Mouse (Mus musculus): ENCODE data around the gene Pde4b. TPM values are rescaled to one million over a fixed set of nuclear protein-coding genes. Genes with fewer than 3 reads are reported as not detected.

Gene Pde4b
- polyA plus RNA-seq, 1 experiment: 14.3 TPM

- no peak for DNase-seq (ENCODE audit: low read depth in 1 of 2, low spot score in 2 of 2)
- no peaks in the 10 kb centered on the region for H3K27me3 ChIP-seq (ENCODE audit: control insufficient read depth, insufficient read depth, low read length)
- no peak overlapping the region for H3K27ac ChIP-seq (ENCODE audit: insufficient read depth, low read length)
- peaks cover 28% of the 10 kb centered on the region for H3K4me1 ChIP-seq (ENCODE audit: control insufficient read depth, insufficient read depth, insufficient read length)
- TF ChIP-seq CTCF (IDR thresholded peaks at IDR 0.05; ENCODE audit: extremely low read depth, insufficient read depth, insufficient read length, insufficient replicate concordance) (no peak), POLR2A (IDR thresholded peaks at IDR 0.05; ENCODE audit: low read depth, low read length) (no peak)
- H3K4me3 ChIP-seq (ENCODE audit: extremely low read depth, insufficient read depth, insufficient read length): no peak overlapping the region
- WGBS: 85% methylated on average over 6 of the region's 6 CpGs
- no peaks in the 10 kb centered on the region for H3K36me3 ChIP-seq (ENCODE audit: control insufficient read depth, insufficient read depth, low read length)
Measured at GRCm38 (mm10) chr4:102510061-102510460, 422.7 kb downstream of the Pde4b start.

- TF ChIP-seq CTCF (IDR thresholded peaks at IDR 0.05; ENCODE audit: extremely low read depth, insufficient read depth, insufficient read length, insufficient replicate concordance) (no peak), POLR2A (IDR thresholded peaks at IDR 0.05; ENCODE audit: low read depth, low read length) (no peak)
- Histone ChIP-seq H3K27me3 (ENCODE audit: control insufficient read depth, insufficient read depth, low read length) (no peaks in the 10 kb centered on the region), H3K4me1 (ENCODE audit: control insufficient read depth, insufficient read depth, insufficient read length) (peaks cover 27% of the 10 kb centered on the region), H3K36me3 (ENCODE audit: control insufficient read depth, insufficient read depth, low read length) (no peaks in the 10 kb centered on the region), H3K27ac (ENCODE audit: insufficient read depth, low read length) (peak overlapping the region; percentile 83), H3K4me3 (ENCODE audit: extremely low read depth, insufficient read depth, insufficient read length) (peak overlapping the region; percentile 34; the same call in 1 of the 2 replicates)
- 15% methylated on average over 8 of the region's 8 CpGs for WGBS
- peak; percentile 51 to 62 for DNase-seq (ENCODE audit: low read depth in 1 of 2, low spot score in 2 of 2)
Measured at GRCm38 (mm10) chr4:102510939-102511391, 423.6 kb downstream of the Pde4b start.

DNA sequence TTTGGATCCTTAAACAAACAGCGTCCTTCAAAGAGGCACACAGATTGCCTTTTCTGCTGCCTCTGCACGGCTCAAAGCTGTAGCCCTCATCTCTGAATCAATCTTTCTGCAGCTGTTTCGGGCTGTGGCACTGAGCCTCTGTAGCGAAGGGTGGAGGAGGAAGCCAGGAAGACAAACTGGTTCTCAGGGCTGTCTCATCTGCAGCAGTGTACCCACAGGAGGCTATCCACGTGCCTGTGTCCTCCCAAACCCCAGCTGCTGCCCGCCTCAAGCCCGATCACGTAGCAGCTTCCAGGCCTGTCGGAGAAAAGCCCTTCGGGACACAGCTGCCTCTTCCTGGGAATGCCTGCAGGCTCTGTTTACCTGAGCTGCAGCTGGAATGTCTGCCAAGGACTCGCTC is 424.2 kb downstream of the Pde4b start:
- H3K27ac ChIP-seq (ENCODE audit: insufficient read depth, low read length): peak overlapping the region; percentile 83
- H3K4me3 ChIP-seq (ENCODE audit: extremely low read depth, insufficient read depth, insufficient read length): peak overlapping the region; percentile 14; the same call in 1 of the 2 replicates
- no peaks in the 10 kb centered on the region for H3K27me3 ChIP-seq (ENCODE audit: control insufficient read depth, insufficient read depth, low read length)
- no peaks in the 10 kb centered on the region for H3K36me3 ChIP-seq (ENCODE audit: control insufficient read depth, insufficient read depth, low read length)
- no peak for TF ChIP-seq CTCF (IDR thresholded peaks at IDR 0.05; ENCODE audit: extremely low read depth, insufficient read depth, insufficient read length, insufficient replicate concordance)
- no peak; the same call in 1 of the 2 replicates for TF ChIP-seq POLR2A (IDR thresholded peaks at IDR 0.05; ENCODE audit: low read depth, low read length)
- peak in 1 of 2 experiments; percentile 45 for DNase-seq (ENCODE audit: low read depth in 1 of 2, low spot score in 2 of 2)
- peaks cover 29% of the 10 kb centered on the region for H3K4me1 ChIP-seq (ENCODE audit: control insufficient read depth, insufficient read depth, insufficient read length)
- WGBS: 17% methylated on average over 11 of the region's 11 CpGs

DNA sequence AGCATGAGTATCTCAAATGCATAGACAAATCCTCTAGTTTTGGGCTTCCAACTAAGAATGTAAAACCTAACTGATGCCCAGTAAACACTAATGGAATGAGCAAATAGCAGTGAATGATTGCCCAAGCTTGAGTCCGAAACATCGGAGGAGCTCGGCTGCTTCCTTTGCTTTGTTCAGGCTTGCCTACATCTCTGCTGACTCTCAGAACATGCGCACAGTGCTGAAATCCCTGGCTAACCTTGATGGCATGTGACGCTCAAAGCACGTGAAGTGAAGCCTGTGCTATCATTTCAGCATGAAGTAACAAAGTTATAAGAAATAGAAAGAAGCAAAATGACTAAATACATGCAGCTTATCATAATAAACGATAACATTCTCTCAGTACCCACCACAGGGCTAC is 425.6 kb downstream of the Pde4b start:
- DNase-seq (ENCODE audit: low read depth in 1 of 2, low spot score in 2 of 2): no peak
- Histone ChIP-seq H3K4me1 (ENCODE audit: control insufficient read depth, insufficient read depth, insufficient read length) (peaks cover 34% of the 10 kb centered on the region), H3K36me3 (ENCODE audit: control insufficient read depth, insufficient read depth, low read length) (no peaks in the 10 kb centered on the region), H3K4me3 (ENCODE audit: extremely low read depth, insufficient read depth, insufficient read length) (no peak overlapping the region), H3K27me3 (ENCODE audit: control insufficient read depth, insufficient read depth, low read length) (no peaks in the 10 kb centered on the region), H3K27ac (ENCODE audit: insufficient read depth, low read length) (no peak overlapping the region)
- 94% methylated on average over 7 of the region's 7 CpGs for WGBS
- no peak for TF ChIP-seq POLR2A (IDR thresholded peaks at IDR 0.05; ENCODE audit: low read depth, low read length)

- Histone ChIP-seq H3K27me3 (ENCODE audit: control insufficient read depth, insufficient read depth, low read length) (no peaks in the 10 kb centered on the region), H3K36me3 (ENCODE audit: control insufficient read depth, insufficient read depth, low read length) (no peaks in the 10 kb centered on the region), H3K4me1 (ENCODE audit: control insufficient read depth, insufficient read depth, insufficient read length) (peaks cover 38% of the 10 kb centered on the region), H3K4me3 (ENCODE audit: extremely low read depth, insufficient read depth, insufficient read length) (no peak overlapping the region), H3K27ac (ENCODE audit: insufficient read depth, low read length) (no peak overlapping the region)
- 80% methylated on average over 5 of the region's 5 CpGs for WGBS
- no peak for DNase-seq (ENCODE audit: low read depth in 1 of 2, low spot score in 2 of 2)
- no peak for TF ChIP-seq CTCF (IDR thresholded peaks at IDR 0.05; ENCODE audit: extremely low read depth, insufficient read depth, insufficient read length, insufficient replicate concordance)
Measured at GRCm38 (mm10) chr4:102513514-102513913, 426.2 kb downstream of the Pde4b start.

DNA sequence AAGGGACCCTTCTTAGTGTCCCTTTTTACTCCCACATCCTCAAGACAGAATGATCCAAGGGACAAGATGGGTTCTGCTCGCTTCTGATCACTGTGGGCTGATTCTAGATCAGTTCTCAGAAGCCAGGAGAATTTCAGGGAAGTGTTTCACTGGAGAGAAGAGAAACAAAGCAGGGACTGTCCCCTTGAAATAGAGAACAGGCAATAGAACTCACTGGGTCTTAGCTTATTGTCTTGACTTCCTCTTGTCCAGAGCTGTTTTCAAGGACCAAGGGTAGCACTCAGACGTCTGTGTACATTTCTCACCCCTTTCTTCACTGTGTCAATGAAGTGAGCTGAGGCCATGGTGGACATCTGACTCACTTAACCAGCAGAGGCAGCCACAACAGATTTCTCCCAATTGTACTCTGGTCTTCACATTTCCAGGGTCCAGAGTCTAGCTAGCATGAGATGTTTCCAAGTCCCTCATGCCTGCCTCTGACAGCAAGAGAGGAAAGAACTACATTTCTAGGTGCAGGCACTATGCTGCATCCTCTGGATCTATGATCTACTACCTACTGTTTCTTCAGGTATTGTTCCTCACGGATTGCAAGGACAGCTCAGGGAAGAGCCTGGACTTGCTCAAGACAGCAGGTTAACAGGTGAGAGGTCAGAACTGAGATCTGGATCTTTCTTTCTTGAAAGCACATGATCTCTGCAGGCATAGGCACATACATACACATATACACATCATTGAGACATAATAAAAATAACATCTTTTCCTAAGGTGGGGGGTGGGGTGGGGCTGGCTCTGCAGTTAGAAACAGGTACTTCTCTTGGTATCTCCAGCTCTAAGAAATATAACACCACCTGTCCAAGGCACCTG is 427.9 kb downstream of the Pde4b start:
- no peaks in the 10 kb centered on the region for H3K27me3 ChIP-seq (ENCODE audit: control insufficient read depth, insufficient read depth, low read length)
- WGBS: 59% methylated on average over 3 of the region's 3 CpGs
- no peak for TF ChIP-seq POLR2A (IDR thresholded peaks at IDR 0.05; ENCODE audit: low read depth, low read length)
- DNase-seq (ENCODE audit: low read depth in 1 of 2, low spot score in 2 of 2): no peak
- no peaks in the 10 kb centered on the region for H3K36me3 ChIP-seq (ENCODE audit: control insufficient read depth, insufficient read depth, low read length)
- H3K27ac ChIP-seq (ENCODE audit: insufficient read depth, low read length): peak overlapping the region; percentile 56
- H3K4me1 ChIP-seq (ENCODE audit: control insufficient read depth, insufficient read depth, insufficient read length): peaks cover 43% of the 10 kb centered on the region
- no peak overlapping the region for H3K4me3 ChIP-seq (ENCODE audit: extremely low read depth, insufficient read depth, insufficient read length)

- Histone ChIP-seq H3K4me3 (ENCODE audit: extremely low read depth, insufficient read depth, insufficient read length) (no peak overlapping the region), H3K36me3 (ENCODE audit: control insufficient read depth, insufficient read depth, low read length) (no peaks in the 10 kb centered on the region), H3K27me3 (ENCODE audit: control insufficient read depth, insufficient read depth, low read length) (no peaks in the 10 kb centered on the region), H3K27ac (ENCODE audit: insufficient read depth, low read length) (0 out of 2 replicates have a peak overlapping the region, but pooled peaks have one; percentile 29), H3K4me1 (ENCODE audit: control insufficient read depth, insufficient read depth, insufficient read length) (peaks cover 52% of the 10 kb centered on the region)
- DNase-seq (ENCODE audit: low read depth in 1 of 2, low spot score in 2 of 2): no peak
- no peak for TF ChIP-seq POLR2A (IDR thresholded peaks at IDR 0.05; ENCODE audit: low read depth, low read length)
- no peak for TF ChIP-seq CTCF (IDR thresholded peaks at IDR 0.05; ENCODE audit: extremely low read depth, insufficient read depth, insufficient read length, insufficient replicate concordance)
- 33% methylated on average over 4 of the region's 4 CpGs for WGBS
Measured at GRCm38 (mm10) chr4:102516395-102516794, 429.1 kb downstream of the Pde4b start.

Measured in spleen, adult 2 months (tissue).